Mouse (Mus musculus) liver, embryonic 13.5 days (tissue): ENCODE results near the gene Adam12. TPM values are rescaled to one million over a fixed set of nuclear protein-coding genes. Genes with fewer than 3 reads are reported as not detected.

Experiments
- ATAC-seq: fragments of 200-750 bp; cut with Nextera tagmentation; 2 replicates; pipeline ENCODE4 v1.8.0; 2017; ENCODE audit warnings: low read depth, mild to moderate bottlenecking, moderate number of reproducible peaks, moderate library complexity
- DNase-seq: peaks from one replicate; pipeline ENCODE4 v3.0.0; 2022
- H3K27ac ChIP-seq: fragments of 300-500 bp; sonication (generic); 2 replicates; pipeline ENCODE4 v1.5.1; 2015; ENCODE audit warnings: moderate library complexity, mild to moderate bottlenecking, inconsistent platforms
- H3K27me3 ChIP-seq: fragments of 300-500 bp; sonication (generic); 2 replicates; pipeline ENCODE4 v1.6.1; 2015; ENCODE audit warnings: mild to moderate bottlenecking, inconsistent platforms
- H3K36me3 ChIP-seq: fragments of 300-500 bp; sonication (generic); 2 replicates; pipeline ENCODE4 v1.6.1; 2015; ENCODE audit warnings: mild to moderate bottlenecking, inconsistent platforms
- H3K4me1 ChIP-seq: fragments of 300-500 bp; sonication (generic); replicated peaks from 2 replicates; pipeline ENCODE4 v1.6.1; 2015; ENCODE audit warnings: inconsistent platforms
- H3K4me2 ChIP-seq: fragments of 300-500 bp; sonication (generic); 2 replicates; pipeline ENCODE4 v1.6.1; 2015; ENCODE audit warnings: inconsistent platforms, mild to moderate bottlenecking, moderate library complexity
- H3K4me3 ChIP-seq: fragments of 300-500 bp; sonication (generic); replicated peaks from 2 replicates; pipeline ENCODE4 v1.5.1; 2015; ENCODE audit warnings: mild to moderate bottlenecking, inconsistent platforms
- H3K9ac ChIP-seq: fragments of 300-500 bp; sonication (generic); 2 replicates; pipeline ENCODE4 v1.6.1; 2015; ENCODE audit warnings: mild to moderate bottlenecking, inconsistent platforms
- H3K9me3 ChIP-seq: fragments of 300-500 bp; sonication (generic); replicated peaks from 2 replicates; pipeline ENCODE4 v1.6.1; 2016; ENCODE audit warnings: inconsistent platforms
- WGBS: fragments of 180-500 bp; shearing (Covaris S2); methylation state at CpG from one replicate; pipeline ENCODE4 v1.1.7; 2015; ENCODE audit not compliant: insufficient replicate concordance; 5-methylcytosine and 5-hydroxymethylcytosine counted together
- polyA plus RNA-seq: library from polyadenylated mRNA; unstranded; fragments of >200 nt; fragmentation: Nextera tagmentation; extraction: Ambion mirVana; gene quantifications from 2 replicates; pipeline ENCODE4 v1.2.1, GENCODE M21; 2015

Adam12 gene
- polyA plus RNA-seq, 1 experiment from 2014 or later, result 1.5 TPM

DNA sequence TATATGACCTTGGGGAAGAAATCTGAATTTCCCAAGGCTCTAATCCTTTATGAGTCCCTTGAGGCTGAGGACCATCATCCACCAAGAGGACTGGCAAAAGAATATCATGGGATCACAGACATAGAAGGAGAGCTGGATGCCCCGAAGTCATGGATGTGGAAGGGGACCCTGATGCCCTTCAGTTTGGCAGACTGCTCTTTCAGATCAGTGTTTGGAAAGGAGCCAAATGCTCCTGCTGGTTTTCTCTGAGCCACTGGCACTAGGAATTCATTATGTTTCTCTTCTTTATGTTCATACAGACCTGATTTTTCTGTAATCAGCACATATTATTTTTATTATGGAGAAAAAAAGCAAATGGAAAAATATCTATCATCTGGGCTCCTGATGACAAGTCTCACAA lies 50.9 kb downstream of the Adam12 start:
- DNase-seq, result no peak
- H3K9me3 ChIP-seq, result no peaks in the 10 kb centered on the region
- H3K4me3 ChIP-seq, result no peak overlapping the region
- H3K27ac ChIP-seq, result no peak overlapping the region
- H3K4me2 ChIP-seq, result no peak overlapping the region
- H3K4me1 ChIP-seq, result no peaks in the 10 kb centered on the region
- 42% methylated on average over 1 of the region's 1 CpGs for WGBS
- no peaks in the 10 kb centered on the region for H3K36me3 ChIP-seq
- no peak overlapping the region for H3K9ac ChIP-seq
- no peaks in the 10 kb centered on the region for H3K27me3 ChIP-seq
- no peak for ATAC-seq

DNA sequence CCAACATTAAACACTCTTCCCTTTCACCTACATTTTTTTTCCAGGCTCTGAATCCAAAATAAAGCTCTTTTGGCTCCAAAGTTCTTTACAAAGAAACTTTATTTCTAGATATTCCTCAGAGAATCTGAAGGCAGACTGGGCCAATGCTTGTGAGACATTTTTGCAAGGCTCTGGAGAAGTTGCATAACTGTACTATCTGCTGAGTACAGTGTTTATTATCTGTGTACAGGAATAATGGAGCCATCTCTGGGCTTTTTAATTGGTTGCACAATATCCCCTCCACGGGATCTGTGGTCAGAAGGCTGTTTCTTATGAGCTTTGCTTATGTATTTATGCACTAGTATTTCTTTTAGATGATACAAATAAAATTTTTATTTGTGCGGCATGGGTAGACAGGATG lies 54.9 kb downstream of the Adam12 start:
- ATAC-seq (no peak), DNase-seq (no peak)
- no peak overlapping the region for H3K4me3 ChIP-seq
- H3K36me3 ChIP-seq, result no peaks in the 10 kb centered on the region
- no peak overlapping the region for H3K4me2 ChIP-seq
- no peaks in the 10 kb centered on the region for H3K4me1 ChIP-seq
- no peaks in the 10 kb centered on the region for H3K9me3 ChIP-seq
- H3K27me3 ChIP-seq, result no peaks in the 10 kb centered on the region
- WGBS, result 52% methylated on average over 2 of the region's 2 CpGs
- H3K9ac ChIP-seq, result no peak overlapping the region
- H3K27ac ChIP-seq, result no peak overlapping the region

DNA sequence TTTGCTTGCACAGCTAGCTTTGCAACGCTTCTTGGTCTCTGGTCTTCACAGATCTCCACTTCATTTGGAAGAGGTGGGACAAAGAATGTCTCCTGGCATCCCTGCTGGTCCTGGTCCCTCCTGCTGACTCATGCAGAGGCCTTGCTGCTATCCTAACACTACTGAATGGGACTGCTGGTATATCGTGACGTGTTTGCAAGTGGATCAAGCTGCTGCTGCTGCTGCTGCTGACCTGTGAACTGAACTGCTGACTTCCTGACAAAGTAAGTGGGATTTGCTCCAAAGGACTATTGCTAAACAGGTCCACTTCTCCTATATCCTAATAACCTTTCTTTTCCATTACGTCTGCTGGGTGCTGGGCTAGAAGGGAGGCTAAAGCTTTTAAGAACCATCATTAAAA lies 56.7 kb downstream of the Adam12 start:
- no peak overlapping the region for H3K9ac ChIP-seq
- H3K36me3 ChIP-seq, result no peaks in the 10 kb centered on the region
- DNase-seq (no peak), ATAC-seq (no peak)
- H3K27me3 ChIP-seq, result no peaks in the 10 kb centered on the region
- 63% methylated on average over 4 of the region's 4 CpGs for WGBS
- H3K4me2 ChIP-seq, result no peak overlapping the region
- no peaks in the 10 kb centered on the region for H3K4me1 ChIP-seq
- no peak overlapping the region for H3K27ac ChIP-seq
- H3K9me3 ChIP-seq, result no peaks in the 10 kb centered on the region
- no peak overlapping the region for H3K4me3 ChIP-seq

DNA sequence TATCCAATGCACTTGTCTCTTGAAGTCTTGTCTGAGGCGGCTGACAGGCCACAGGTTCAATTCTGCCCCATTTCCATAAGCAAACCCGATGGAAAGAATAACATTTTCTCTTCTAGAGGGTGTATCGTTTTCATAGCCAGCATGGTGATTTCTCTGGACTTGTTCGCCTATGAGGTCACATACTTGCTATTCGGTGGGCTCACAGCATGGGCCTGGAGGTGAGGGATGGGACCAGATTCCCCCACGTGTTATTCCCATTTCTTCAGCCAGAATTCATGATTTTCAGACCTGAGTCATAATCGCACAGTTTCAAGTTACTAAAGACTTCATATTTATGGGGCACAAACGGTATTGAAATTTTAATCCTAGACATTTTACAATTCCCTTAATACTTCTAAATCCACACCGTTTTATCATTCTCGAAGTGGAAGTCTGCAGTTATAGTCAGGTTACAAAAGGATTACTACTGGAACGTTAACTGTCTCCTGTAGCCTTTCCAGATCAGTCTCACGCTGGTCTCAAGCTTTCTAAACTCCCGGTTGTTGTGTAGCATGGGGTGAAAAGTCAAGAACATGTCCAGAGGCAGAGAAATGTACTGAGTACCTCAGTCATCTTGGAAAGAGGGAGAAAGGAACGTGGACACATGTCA lies 58.4 kb downstream of the Adam12 start:
- no peak overlapping the region for H3K4me3 ChIP-seq
- H3K4me2 ChIP-seq, result no peak overlapping the region
- WGBS, result 65% methylated on average over 14 of the region's 14 CpGs
- no peaks in the 10 kb centered on the region for H3K36me3 ChIP-seq
- H3K27ac ChIP-seq, result no peak overlapping the region
- H3K27me3 ChIP-seq, result no peaks in the 10 kb centered on the region
- ATAC-seq (no peak), DNase-seq (no peak)
- H3K9me3 ChIP-seq, result no peaks in the 10 kb centered on the region
- H3K9ac ChIP-seq, result no peak overlapping the region
- H3K4me1 ChIP-seq, result no peaks in the 10 kb centered on the region

DNA sequence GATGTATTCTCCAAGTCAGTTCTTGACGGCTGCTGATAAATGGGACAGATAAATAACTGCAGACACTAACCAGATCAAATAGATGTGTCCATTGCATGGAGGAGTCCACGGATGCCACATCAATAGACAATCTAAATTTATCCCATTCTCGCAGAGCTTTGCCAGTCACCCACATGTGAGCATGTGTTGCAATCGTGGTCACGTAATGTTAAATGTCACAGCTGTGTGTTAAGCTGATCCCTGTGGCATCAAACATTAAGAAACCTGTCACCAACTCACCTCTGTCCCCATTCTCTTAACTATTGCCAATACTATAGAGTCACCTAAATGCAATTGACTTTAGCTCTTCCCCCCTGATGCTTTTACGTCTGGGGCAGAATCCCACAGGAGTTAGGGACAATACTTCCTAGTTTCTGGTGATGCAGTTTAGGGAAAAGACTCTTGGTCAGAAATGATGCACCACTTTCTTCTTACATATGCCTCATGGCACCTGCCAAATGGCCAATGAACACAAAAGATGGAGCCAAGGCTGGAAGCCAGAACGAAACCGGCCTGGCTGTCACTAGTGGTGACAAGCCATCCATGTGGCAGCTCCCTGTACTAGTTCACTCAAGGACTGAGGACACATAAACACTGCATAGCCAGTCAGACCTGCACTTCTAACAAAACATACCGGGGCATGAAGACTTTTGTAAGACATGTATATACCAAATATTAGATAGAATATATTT lies 61.6 kb downstream of the Adam12 start:
- H3K36me3 ChIP-seq, result no peaks in the 10 kb centered on the region
- no peaks in the 10 kb centered on the region for H3K27me3 ChIP-seq
- ATAC-seq, result no peak
- H3K9ac ChIP-seq, result no peak overlapping the region
- 72% methylated on average over 9 of the region's 9 CpGs for WGBS
- no peak overlapping the region for H3K4me2 ChIP-seq
- H3K4me1 ChIP-seq, result no peaks in the 10 kb centered on the region
- H3K4me3 ChIP-seq, result no peak overlapping the region
- DNase-seq, result no peak
- no peaks in the 10 kb centered on the region for H3K9me3 ChIP-seq
- no peak overlapping the region for H3K27ac ChIP-seq

DNA sequence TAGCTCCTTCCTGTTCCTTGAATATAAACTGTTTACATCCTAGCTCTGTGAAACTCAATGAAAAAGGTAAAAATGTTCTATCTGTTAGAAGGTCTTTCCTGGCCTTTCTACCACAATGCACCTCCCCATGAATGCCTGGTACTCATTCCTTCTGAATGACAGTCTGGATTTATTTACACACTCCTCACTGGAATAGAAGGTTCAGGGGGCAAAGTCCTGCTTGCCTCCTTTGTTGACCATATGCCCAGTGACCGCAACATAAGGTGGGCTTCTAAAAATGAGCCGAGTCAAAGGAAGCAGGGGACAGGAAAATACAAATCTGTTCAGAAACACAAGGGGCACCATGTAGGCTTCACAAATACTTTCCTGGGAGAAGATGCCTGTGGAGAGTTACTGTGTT lies 62.2 kb downstream of the Adam12 start:
- H3K36me3 ChIP-seq, result no peaks in the 10 kb centered on the region
- DNase-seq (no peak), ATAC-seq (no peak)
- WGBS, result 56% methylated on average over 2 of the region's 2 CpGs
- H3K9ac ChIP-seq, result no peak overlapping the region
- no peak overlapping the region for H3K4me3 ChIP-seq
- H3K27ac ChIP-seq, result no peak overlapping the region
- H3K4me2 ChIP-seq, result no peak overlapping the region
- no peaks in the 10 kb centered on the region for H3K9me3 ChIP-seq
- no peaks in the 10 kb centered on the region for H3K27me3 ChIP-seq
- H3K4me1 ChIP-seq, result no peaks in the 10 kb centered on the region

DNA sequence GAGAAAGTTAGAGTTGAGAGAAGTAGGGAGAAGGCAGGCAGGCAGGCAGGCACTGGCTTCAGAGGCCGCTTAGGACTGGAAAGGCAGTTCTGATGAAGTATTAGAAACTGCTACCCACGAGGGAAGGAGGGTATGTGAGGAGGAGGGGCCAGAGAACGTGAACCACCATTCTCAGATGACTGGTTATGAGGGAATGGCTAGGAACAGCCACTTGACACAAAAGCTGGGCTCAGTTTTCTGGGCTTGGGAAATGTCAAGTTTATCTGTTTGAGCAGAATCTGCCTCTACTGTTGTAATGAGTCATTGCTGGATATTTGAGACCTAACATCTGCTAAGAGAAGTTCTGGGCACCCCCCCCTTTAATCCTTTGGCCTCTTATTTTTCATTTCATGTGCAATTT lies 64.4 kb downstream of the Adam12 start:
- DNase-seq, result no peak

DNA sequence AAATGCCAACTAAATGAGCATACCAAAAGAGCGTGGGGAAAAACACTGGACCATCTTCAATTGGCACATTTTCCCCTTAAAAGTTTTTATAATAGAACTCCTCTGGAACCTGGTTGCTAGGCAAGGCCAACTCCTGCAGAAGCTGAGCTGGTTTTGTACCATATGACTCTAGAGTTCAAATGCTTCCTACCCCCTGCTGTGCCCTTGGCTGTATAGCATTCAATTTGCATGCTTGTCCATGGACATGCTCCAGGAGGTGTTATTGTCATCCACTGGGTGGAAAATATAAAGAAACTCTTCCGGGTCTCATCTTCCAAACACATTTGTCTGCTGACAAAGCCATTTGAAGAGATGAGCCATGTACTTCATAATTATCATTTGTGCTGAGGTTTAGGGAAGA lies 68.2 kb downstream of the Adam12 start:
- Histone ChIP-seq H3K4me1 (no peaks in the 10 kb centered on the region), H3K27me3 (no peaks in the 10 kb centered on the region), H3K4me3 (no peak overlapping the region), H3K27ac (no peak overlapping the region), H3K4me2 (no peak overlapping the region), H3K9ac (no peak overlapping the region), H3K36me3 (no peaks in the 10 kb centered on the region), H3K9me3 (no peaks in the 10 kb centered on the region)
- no peak for DNase-seq
- 70% methylated on average over 2 of the region's 2 CpGs for whole genome bisulfite sequencing
- no peak for ATAC-seq

More for the DNA sequence above, 64.4 kb downstream of the Adam12 start:
- Histone ChIP-seq H3K27ac (no peak overlapping the region), H3K4me2 (no peak overlapping the region), H3K9ac (no peak overlapping the region), H3K4me1 (no peaks in the 10 kb centered on the region), H3K9me3 (no peaks in the 10 kb centered on the region), H3K27me3 (no peaks in the 10 kb centered on the region), H3K4me3 (no peak overlapping the region), H3K36me3 (no peaks in the 10 kb centered on the region)
- no peak for ATAC-seq
- WGBS, result 27% methylated on average over 3 of the region's 3 CpGs

DNA sequence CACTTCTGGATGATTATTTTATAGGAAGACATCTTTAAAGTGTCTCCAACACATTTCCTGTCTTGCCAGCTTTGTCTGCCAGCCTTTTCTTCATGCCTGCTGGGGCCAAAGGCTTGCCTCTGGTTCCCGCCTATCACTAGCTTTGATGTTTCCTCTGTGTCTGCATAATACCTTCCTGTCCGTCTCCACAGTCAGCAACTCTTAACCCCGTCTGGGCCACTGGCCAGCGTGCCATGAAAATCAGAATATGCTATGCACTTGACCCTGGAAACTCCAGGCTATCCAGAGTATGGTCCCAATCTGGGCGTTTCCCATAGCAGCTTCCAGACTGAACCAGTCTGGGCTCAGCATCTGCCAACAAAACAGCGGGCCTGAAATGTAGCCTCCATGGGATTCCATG lies 69.1 kb downstream of the Adam12 start:
- H3K4me1 ChIP-seq, result no peaks in the 10 kb centered on the region
- H3K9me3 ChIP-seq, result no peaks in the 10 kb centered on the region
- H3K4me3 ChIP-seq, result no peak overlapping the region
- ATAC-seq (no peak), DNase-seq (no peak)
- WGBS, result 38% methylated on average over 6 of the region's 6 CpGs
- H3K36me3 ChIP-seq, result no peaks in the 10 kb centered on the region
- H3K4me2 ChIP-seq, result no peak overlapping the region
- H3K9ac ChIP-seq, result no peak overlapping the region
- no peaks in the 10 kb centered on the region for H3K27me3 ChIP-seq
- H3K27ac ChIP-seq, result no peak overlapping the region

DNA sequence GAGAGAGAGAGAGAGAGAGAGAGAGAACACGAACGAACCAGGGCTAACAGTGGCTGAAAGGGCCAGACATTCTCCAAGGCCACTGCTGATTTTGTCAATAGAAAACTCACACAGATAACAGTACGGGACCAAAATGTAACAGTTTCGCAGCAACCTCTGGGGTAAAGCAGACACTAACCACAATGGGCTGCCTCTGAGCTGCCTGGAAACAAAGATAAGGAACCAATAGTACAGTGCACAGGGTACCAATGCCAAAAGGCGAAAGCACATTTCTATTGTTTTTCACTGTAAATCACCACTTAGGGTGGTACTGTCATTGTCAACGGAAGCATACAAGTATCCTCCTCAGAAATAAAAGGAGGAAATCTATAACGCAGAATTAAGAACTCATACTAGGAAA lies 72.3 kb downstream of the Adam12 start:
- Histone ChIP-seq H3K4me3 (no peak overlapping the region), H3K4me1 (no peaks in the 10 kb centered on the region), H3K27ac (no peak overlapping the region), H3K36me3 (no peaks in the 10 kb centered on the region), H3K9ac (no peak overlapping the region), H3K4me2 (no peak overlapping the region), H3K27me3 (no peaks in the 10 kb centered on the region), H3K9me3 (no peaks in the 10 kb centered on the region)
- ATAC-seq, result peak; percentile 51; the same call in 1 of the 2 replicates
- no peak for DNase-seq
- 12% methylated on average over 7 of the region's 7 CpGs for WGBS

DNA sequence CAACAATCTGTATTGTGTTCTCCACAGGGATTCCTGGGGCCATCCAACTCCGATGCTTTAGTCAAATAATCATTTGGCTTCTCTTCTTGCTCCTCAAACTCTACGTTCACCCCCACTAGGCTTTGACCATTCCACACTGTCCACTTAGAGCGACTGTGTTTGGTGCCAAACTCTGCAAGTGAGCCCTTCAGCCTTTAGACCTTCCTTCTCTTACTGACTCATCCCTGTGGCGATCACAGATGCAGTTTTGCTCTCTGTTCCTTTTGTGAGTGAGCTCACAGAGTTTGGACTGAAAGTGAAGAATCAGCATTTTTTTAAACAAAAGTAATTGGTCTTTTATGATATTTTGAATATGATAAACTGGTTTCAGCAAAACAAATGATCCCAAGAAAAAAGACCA lies 80.6 kb downstream of the Adam12 start:
- WGBS, result 62% methylated on average over 4 of the region's 4 CpGs
- no peak overlapping the region for H3K4me3 ChIP-seq
- no peak for DNase-seq

DNA sequence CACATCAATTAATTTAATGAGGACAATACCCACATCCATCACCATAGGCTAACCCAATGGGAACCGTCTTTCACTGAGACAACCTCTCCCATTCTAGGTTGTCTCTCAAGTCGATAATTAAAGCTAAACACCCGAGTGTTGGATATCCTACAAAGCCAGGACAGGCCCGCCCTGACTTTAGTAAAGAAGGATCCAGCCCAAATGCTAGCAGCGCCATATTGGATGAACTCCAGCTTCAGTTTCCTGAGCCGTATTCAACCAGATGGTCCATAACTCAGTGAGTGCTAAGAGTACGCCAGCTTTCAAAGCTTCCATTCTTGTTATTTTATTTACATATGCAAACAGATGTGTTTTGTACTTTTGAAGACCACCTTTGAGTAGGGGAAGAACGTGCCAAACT lies 81.6 kb downstream of the Adam12 start:
- Histone ChIP-seq H3K9ac (no peak overlapping the region), H3K4me3 (no peak overlapping the region), H3K4me1 (no peaks in the 10 kb centered on the region), H3K36me3 (no peaks in the 10 kb centered on the region), H3K4me2 (no peak overlapping the region), H3K27ac (no peak overlapping the region), H3K9me3 (no peaks in the 10 kb centered on the region), H3K27me3 (no peaks in the 10 kb centered on the region)
- 62% methylated on average over 8 of the region's 8 CpGs for WGBS
- ATAC-seq, result no peak
- no peak for DNase-seq

More for the DNA sequence above, 80.6 kb downstream of the Adam12 start:
- no peak for ATAC-seq
- no peak overlapping the region for H3K9ac ChIP-seq
- H3K4me1 ChIP-seq, result no peaks in the 10 kb centered on the region
- no peaks in the 10 kb centered on the region for H3K9me3 ChIP-seq
- no peaks in the 10 kb centered on the region for H3K27me3 ChIP-seq
- H3K4me2 ChIP-seq, result no peak overlapping the region
- no peaks in the 10 kb centered on the region for H3K36me3 ChIP-seq
- no peak overlapping the region for H3K27ac ChIP-seq
